Mouse (Mus musculus) ovary, postnatal 14 days (tissue): ENCODE results near the gene Acsbg1.
A peak's percentile ranks its signal among the peaks of the same experiment; 100 is the strongest.
"Not testable (repeated sequence)": the region's sequence is repeated elsewhere in the genome, so short reads cannot be mapped to it uniquely, and the experiment has no call there.

ENCODE experiments used
- DNase-seq: peaks from one replicate; pipeline ENCODE4 v3.0.0; 2022; ENCODE audit warnings: low spot score

The Acsbg1 gene

GRCm38 (mm10) chr9:54661605-54662377, at the start of gene Acsbg1:
Gene Acsbg1 (minus strand): TSS chr9:54661870.
- DNase-seq: no peak

DNA sequence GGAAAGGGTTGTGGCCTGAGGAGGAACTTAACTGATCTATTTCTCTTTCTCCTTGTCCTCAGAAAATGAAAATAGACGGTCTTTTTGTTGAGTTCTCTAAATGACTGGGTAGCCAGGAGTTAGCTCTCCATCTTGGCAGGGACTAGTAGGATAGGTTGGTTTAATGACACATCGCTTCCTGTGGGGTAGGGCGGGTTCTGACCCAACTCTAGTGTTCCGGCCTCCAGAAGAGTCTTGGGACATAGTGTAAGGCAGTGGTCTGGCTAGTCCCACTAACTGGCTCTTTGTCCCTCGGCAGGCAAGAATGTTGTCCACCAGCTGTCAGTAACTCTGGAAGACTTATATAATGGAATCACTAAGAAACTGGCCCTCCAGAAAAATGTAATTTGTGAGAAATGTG, 46.4 kb upstream of the Acsbg1 start:
- no peak for DNase-seq

GRCm38 (mm10) chr9:54707288-54707999, 45.8 kb upstream of the Acsbg1 start:
- no peak for DNase-seq

DNA sequence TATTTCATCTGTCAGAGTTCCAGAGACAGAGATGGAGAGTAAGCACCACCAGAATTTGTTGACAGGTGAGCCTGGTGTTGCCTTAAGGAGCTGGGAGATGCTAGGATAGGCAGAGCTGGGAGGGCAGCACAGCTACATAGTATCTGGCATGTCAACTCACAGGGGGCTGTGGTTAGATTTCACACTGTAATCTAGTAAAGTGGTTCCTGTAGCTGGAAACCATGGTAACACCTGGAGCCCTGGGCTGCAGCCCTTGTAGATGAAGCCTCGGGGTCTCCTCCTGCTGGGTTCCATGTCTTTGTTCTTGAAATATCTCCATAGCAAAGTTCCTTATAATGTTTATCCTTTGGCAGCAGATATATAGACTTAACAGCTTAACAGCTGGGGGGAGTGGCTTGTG, 43.9 kb upstream of the Acsbg1 start:
- no peak for DNase-seq

- no peak for DNase-seq
Observed at GRCm38 (mm10) chr9:54704361-54704760, 42.7 kb upstream of the Acsbg1 start.

DNA sequence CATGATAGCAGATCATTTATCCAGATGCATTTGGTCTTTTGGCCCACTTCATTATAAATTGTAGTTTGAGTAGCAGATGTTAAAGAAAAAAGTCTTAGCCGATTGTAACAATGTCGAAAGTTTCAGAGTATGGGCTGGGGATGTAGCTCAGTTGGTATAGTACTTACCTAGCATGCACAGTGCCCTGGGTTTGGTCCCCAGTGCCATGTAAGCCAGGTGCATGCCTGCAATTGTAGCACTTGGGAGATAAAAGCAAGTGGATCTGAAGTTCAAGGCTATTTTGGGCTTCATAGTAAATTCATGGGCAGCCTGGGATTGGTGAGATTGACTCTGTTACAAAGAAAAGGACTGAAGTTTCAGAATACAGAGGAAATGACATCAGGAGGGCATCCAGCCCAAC, 40.9 kb upstream of the Acsbg1 start:
- DNase-seq: no peak

GRCm38 (mm10) chr9:54700746-54701145, 39.1 kb upstream of the Acsbg1 start:
- DNase-seq: no peak

DNA sequence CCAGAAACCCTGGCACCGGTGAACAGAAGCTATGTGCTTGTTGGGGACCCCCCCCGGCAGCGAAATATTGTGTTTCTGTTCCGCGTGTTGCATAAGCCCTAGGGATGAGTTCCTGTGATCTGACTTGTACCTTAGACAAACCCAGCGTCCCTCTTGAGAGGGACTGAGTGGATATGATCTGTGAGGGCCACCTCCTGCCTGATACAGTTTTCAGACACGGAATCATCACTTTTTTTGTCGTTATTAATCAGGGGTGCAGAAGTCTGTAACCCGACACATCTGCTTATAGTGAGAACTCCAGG, 38.5 kb upstream of the Acsbg1 start:
- no peak for DNase-seq

- peak; percentile 79 for DNase-seq
Observed at GRCm38 (mm10) chr9:54699345-54700173, 37.9 kb upstream of the Acsbg1 start.

DNA sequence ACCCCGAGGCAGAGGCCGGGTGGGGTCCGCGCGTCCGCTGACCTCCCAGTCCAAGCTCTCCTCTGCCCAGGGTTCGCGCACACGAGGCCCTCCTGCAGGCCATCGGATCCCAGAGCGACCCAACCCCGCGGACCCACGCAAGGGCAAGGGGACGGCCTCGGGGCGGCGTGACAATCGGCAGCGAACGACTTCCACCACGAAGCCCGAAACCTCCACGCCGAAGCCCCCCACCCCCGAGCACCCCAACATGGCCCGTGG, 37.3 kb upstream of the Acsbg1 start:
- no peak for DNase-seq

DNA sequence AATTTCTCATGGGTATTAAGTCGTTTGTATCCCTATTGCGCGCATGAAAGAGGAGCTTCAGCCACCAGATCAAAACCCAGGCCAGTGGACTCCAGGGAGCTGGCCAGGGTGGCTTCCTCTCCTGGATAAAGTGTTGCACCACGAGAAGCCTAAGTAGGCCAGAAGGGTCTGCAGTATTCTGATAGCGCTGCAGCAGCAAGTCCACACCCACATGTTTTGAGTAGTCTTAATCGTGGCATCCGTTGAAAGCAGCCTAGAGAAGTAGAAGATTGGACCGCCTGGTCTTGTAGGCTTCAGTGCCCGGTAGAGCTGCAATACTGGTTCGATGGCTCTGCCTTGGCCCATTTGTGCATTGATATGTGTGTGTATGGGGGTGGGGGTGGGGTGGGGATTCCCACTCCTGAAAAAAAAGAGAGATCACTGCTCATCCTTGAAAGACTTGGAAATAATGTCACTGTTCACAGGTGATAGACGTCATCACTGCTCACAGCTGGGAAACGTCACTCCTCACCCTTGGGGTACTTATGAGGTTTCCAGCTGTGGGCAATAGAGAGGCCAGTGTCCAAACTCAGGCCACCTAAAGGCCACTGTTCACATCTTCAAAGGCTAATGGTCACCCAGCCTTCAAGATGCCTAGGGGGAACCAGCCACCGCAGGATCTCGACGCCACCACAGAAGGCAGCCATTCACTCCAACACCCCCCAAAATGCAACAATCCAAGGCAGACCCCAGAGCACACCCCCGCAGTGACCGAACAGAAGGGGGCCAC, 36.8 kb upstream of the Acsbg1 start, which contains the start of gene Dnaja4:
Gene Dnaja4 (plus strand): TSS at position 556 of the 769 bp plus-strand sequence.
- DNase-seq: no peak

DNA sequence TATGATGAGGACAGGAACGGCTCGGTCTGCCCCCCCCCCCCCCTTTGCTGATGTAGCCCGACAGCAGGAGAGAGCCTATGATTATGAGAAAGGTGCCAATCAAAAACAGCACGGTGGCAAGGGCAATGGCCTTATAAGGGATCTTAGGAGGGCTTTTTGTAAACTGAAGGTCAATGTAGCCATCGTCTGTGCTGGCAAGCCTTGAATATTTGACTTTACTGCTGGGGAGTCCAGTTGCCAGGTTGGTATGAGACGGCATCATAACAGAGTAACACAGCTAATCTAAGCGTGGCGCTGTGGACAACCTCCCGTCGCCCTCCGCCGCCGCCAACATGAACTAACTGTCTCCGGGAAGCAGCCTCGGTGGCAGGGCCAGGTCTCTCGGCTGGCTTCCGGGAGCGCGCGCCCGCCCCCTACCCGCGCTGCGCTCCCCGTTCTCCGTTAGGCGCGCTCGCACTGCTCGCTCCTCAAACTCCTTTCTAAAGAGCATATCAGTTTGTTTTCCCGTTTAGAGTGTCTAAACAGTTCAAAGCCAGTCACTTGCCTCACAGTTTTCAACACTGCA, 29.7 kb upstream of the Acsbg1 start:
- not testable (repeated sequence) for DNase-seq

- DNase-seq: not testable (repeated sequence)
Observed at GRCm38 (mm10) chr9:54690697-54691096, 29.0 kb upstream of the Acsbg1 start.

DNA sequence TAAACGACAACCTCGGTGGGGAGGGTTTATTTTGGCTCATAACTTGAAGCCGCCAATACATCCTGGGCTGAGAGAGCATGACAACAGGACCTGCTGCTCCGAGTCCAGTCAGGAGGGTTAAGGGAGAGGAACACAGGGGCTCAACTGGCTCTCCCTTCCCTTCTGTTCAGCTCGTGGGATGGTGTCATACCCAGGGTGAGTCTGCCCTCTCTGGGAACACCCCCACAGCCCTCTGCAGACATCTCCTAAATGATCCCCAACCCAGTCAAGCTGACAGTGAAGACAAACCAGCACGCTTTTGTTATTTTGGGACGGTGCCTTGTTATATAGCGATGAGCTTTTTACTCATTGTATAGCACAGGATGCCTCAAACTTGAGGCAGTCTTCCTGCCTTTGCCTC, 27.8 kb upstream of the Acsbg1 start:
- no peak for DNase-seq

DNA sequence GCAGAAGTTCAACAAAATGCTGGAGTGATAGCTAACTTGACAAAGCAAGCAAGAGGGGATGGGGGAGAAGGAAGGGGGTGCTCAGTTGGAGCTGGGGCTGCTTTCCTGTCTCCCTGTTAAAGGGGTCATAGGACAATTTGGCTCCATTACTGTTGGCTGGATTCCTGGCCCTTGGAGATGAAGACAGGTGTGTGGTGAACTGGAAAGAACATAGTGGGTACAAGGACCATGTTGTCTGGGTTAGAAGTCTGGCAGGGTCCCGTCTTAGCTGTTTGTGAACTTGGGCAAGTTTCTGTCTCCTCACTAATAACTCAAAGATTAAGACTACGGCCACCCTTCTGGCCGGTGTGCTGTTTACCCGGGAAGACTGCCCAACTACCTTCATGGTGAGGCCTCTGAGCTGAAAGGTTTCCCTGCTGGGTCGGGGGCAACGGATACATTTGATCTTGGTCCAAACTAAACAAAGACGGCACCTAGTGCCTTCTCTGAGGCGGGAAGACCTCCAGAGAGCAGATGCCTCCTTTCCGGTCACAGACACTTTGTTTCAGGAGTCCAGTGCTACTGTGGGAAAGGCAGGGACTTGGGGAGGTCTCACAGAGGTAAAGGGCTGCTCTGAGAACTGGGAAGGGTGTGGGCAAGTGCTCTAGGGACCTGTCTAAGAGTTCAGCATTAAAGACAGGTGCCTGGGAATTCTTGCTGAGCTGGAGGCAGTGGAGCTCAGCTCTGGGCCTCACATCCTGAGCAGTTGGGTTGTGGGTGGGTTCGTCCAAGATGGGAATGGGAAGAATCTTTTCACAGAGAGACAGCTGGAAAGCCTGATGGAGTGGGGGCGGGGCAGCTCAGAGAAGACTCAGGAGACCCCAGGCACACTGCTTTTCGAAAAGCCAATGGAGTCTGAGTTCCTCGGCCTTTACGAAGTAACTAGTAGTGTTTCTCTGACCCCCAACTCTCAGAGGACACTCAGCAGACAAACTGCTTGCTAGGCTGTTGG, 25.9 kb upstream of the Acsbg1 start:
- no peak for DNase-seq

- DNase-seq: no peak
Observed at GRCm38 (mm10) chr9:54683814-54684605, 22.3 kb upstream of the Acsbg1 start.

DNA sequence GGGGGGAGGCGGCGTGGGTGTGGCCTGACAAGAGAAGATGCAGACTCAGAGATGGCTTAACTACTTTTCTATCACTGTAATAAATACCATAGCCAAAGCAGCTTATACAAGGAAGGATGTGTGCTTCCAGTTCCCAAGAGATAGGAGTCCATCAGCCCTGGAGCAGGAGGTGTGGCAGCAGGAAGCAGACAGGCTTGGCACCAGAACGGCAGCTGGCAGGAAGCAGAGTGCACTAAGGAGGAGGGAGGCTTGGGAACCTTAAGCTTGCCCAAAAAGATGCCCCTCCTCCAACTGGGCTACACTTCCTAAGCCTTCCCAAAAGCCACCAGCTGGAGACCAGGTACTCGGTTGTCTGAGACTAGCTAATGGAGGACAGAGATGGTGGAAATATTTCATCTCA, 21.2 kb upstream of the Acsbg1 start:
- DNase-seq: no peak

GRCm38 (mm10) chr9:54676531-54676986, 14.9 kb upstream of the Acsbg1 start:
- peak; percentile 72 for DNase-seq

GRCm38 (mm10) chr9:54673887-54674286, 12.2 kb upstream of the Acsbg1 start:
- DNase-seq: no peak

- DNase-seq: no peak
Observed at GRCm38 (mm10) chr9:54671962-54672361, 10.3 kb upstream of the Acsbg1 start.
